Mouse (Mus musculus) MEL (cell line): ENCODE results near the gene Pla2g1b. TPM values are rescaled to one million over a fixed set of nuclear protein-coding genes. Genes with fewer than 3 reads are reported as not detected.

Source experiments
- DNase-seq: peaks from one replicate; pipeline ENCODE4 v3.0.0; 2011; ENCODE audit warnings: low read depth, low spot score
- H3K27ac ChIP-seq: 2 replicates; pipeline ENCODE4 v1.5.1; 2012; ENCODE audit warnings: low read depth, mild to moderate bottlenecking, control low read depth, low read length, moderate library complexity; ENCODE audit not compliant: control insufficient read depth
- H3K27me3 ChIP-seq, 2 experiments: fragments of 150-350 bp in 1 of 2; sonication (generic) in 1 of 2; 2 replicates each; pipeline ENCODE4 v1.6.1; 2012; ENCODE audit warnings: low read length in 2 of 2, mild to moderate bottlenecking in 2 of 2, improper control_type of control experiment in 1 of 2, moderate library complexity in 1 of 2; ENCODE audit not compliant: insufficient read depth in 2 of 2, control insufficient read depth in 1 of 2
- H3K36me3 ChIP-seq, 2 experiments: 2 replicates each; pipeline ENCODE4 v1.6.1; 2012 to 2014; ENCODE audit warnings: low read length in 2 of 2, improper control_type of control experiment in 1 of 2, inconsistent platforms in 1 of 2, mild to moderate bottlenecking in 1 of 2; ENCODE audit not compliant: insufficient read depth in 2 of 2, control insufficient read depth in 1 of 2
- H3K4me1 ChIP-seq, 2 experiments: fragments of 150-350 bp in 1 of 2; sonication (generic) in 1 of 2; 2 replicates each; pipeline ENCODE4 v1.6.1; 2012; ENCODE audit warnings: low read length in 2 of 2, improper control_type of control experiment in 1 of 2, mild to moderate bottlenecking in 1 of 2; ENCODE audit not compliant: insufficient read depth in 2 of 2, control insufficient read depth in 1 of 2
- H3K4me3 ChIP-seq, 2 experiments: fragments of 150-350 bp in 1 of 2; sonication (generic) in 1 of 2; 2 replicates each; pipeline ENCODE4 v1.5.1; 2012; ENCODE audit warnings: low read depth in 2 of 2, low read length in 2 of 2, mild to moderate bottlenecking in 2 of 2, moderate library complexity in 2 of 2, control low read depth in 1 of 2, improper control_type of control experiment in 1 of 2; ENCODE audit not compliant: control insufficient read depth in 1 of 2, insufficient read depth in 1 of 2
- H3K79me2 ChIP-seq: 2 replicates; pipeline ENCODE4 v1.6.1; 2012; ENCODE audit warnings: mild to moderate bottlenecking, low read length, moderate library complexity; ENCODE audit not compliant: control insufficient read depth, poor library complexity, insufficient read depth
- H3K9ac ChIP-seq: 2 replicates; pipeline ENCODE4 v1.6.1; 2012; ENCODE audit warnings: low read depth, mild to moderate bottlenecking, control low read depth, low read length, moderate library complexity; ENCODE audit not compliant: control insufficient read depth, poor library complexity, severe bottlenecking
- H3K9me3 ChIP-seq: fragments of 150-350 bp; sonication (generic); replicated peaks from 2 replicates; pipeline ENCODE4 v1.6.1; 2012; ENCODE audit warnings: mild to moderate bottlenecking, low read length, improper control_type of control experiment, moderate library complexity; ENCODE audit not compliant: insufficient read depth
- CHD1 ChIP-seq: IDR thresholded peaks from 2 replicates; pipeline ENCODE4 v1.6.1; 2012; ENCODE audit warnings: low read depth, mild to moderate bottlenecking, inconsistent platforms, low read length, improper control_type of control experiment
- CHD2 ChIP-seq: IDR thresholded peaks from 2 replicates; pipeline ENCODE4 v1.6.1; 2011; ENCODE audit warnings: low read length, improper control_type of control experiment
- E2F4 ChIP-seq: IDR thresholded peaks from 2 replicates; pipeline ENCODE4 v1.6.1; 2011; ENCODE audit warnings: low read depth, low read length, improper control_type of control experiment, borderline replicate concordance
- ELF1 ChIP-seq: IDR thresholded peaks from 2 replicates; pipeline ENCODE4 v1.6.1; 2014; ENCODE audit warnings: low read depth, mild to moderate bottlenecking, inconsistent platforms, low read length, improper control_type of control experiment, moderate library complexity
- EP300 ChIP-seq, 2 experiments: IDR thresholded peaks; 2 replicates each; pipeline ENCODE4 v1.6.1; 2011; ENCODE audit warnings: improper control_type of control experiment in 2 of 2, low read length in 2 of 2, low read depth in 1 of 2, mild to moderate bottlenecking in 1 of 2
- ETS1 ChIP-seq: IDR thresholded peaks from 2 replicates; pipeline ENCODE4 v1.6.1; 2012; ENCODE audit warnings: low read depth, mild to moderate bottlenecking, inconsistent platforms, low read length, improper control_type of control experiment, moderate library complexity
- GABPA ChIP-seq: IDR thresholded peaks from 2 replicates; pipeline ENCODE4 v1.6.1; 2012; ENCODE audit warnings: low read depth, mild to moderate bottlenecking, inconsistent platforms, low read length, improper control_type of control experiment, moderate library complexity
- GATA1 ChIP-seq: IDR thresholded peaks from 2 replicates; pipeline ENCODE4 v1.6.1; 2011; ENCODE audit warnings: low read depth, low read length, improper control_type of control experiment
- JUND ChIP-seq: IDR thresholded peaks from 2 replicates; pipeline ENCODE4 v1.6.1; 2011; ENCODE audit warnings: low read depth, mild to moderate bottlenecking, improper control_type of control experiment, low read length
- KAT2A ChIP-seq: conservative IDR thresholded peaks from 2 replicates; pipeline ENCODE4 v1.6.1; 2012; ENCODE audit warnings: low read depth, low read length, improper control_type of control experiment, inconsistent platforms
- MAX ChIP-seq: IDR thresholded peaks from 2 replicates; pipeline ENCODE4 v1.6.1; 2011; ENCODE audit warnings: low read length, improper control_type of control experiment
- MXI1 ChIP-seq: IDR thresholded peaks from 2 replicates; pipeline ENCODE4 v1.6.1; 2011; ENCODE audit warnings: mild to moderate bottlenecking, low read depth, low read length, improper control_type of control experiment
- MYB ChIP-seq: IDR thresholded peaks from 2 replicates; pipeline ENCODE4 v1.6.1; 2011; ENCODE audit warnings: mild to moderate bottlenecking, low read depth, low read length, improper control_type of control experiment
- NELFE ChIP-seq: IDR thresholded peaks from 2 replicates; pipeline ENCODE4 v1.6.1; 2011; ENCODE audit warnings: low read depth, low read length, improper control_type of control experiment
- POLR2A ChIP-seq, 2 experiments: IDR thresholded peaks; 2 replicates each; pipeline ENCODE4 v1.6.1; 2011 to 2012; ENCODE audit warnings: low read length in 2 of 2, mild to moderate bottlenecking in 2 of 2, control low read depth in 1 of 2, improper control_type of control experiment in 1 of 2, low read depth in 1 of 2, moderate library complexity in 1 of 2; ENCODE audit not compliant: control insufficient read depth in 1 of 2, insufficient read depth in 1 of 2, poor library complexity in 1 of 2
- POLR2AphosphoS5 ChIP-seq: IDR thresholded peaks from 2 replicates; pipeline ENCODE4 v1.6.1; 2012; ENCODE audit warnings: low read depth, borderline replicate concordance, mild to moderate bottlenecking, inconsistent platforms, low read length, moderate library complexity, mixed read lengths
- RCOR1 ChIP-seq: IDR thresholded peaks from 2 replicates; pipeline ENCODE4 v1.6.1; 2012; ENCODE audit warnings: low read depth, mild to moderate bottlenecking, inconsistent platforms, low read length, improper control_type of control experiment
- SMC3 ChIP-seq: IDR thresholded peaks from 2 replicates; pipeline ENCODE4 v1.6.1; 2011; ENCODE audit warnings: low read depth, low read length, improper control_type of control experiment
- TAL1 ChIP-seq: IDR thresholded peaks from 2 replicates; pipeline ENCODE4 v1.6.1; 2012; ENCODE audit warnings: mild to moderate bottlenecking, inconsistent platforms, low read length, moderate library complexity, mixed read lengths
- TBP ChIP-seq: IDR thresholded peaks from 2 replicates; pipeline ENCODE4 v1.8.0; 2011; ENCODE audit warnings: low read depth, low read length, improper control_type of control experiment
- TCF12 ChIP-seq: IDR thresholded peaks from 2 replicates; pipeline ENCODE4 v1.6.1; 2014; ENCODE audit warnings: low read depth, mild to moderate bottlenecking, inconsistent platforms, low read length, improper control_type of control experiment, moderate library complexity
- UBTF ChIP-seq: IDR thresholded peaks from 2 replicates; pipeline ENCODE4 v1.6.1; 2012; ENCODE audit warnings: low read depth, mild to moderate bottlenecking, inconsistent platforms, low read length, improper control_type of control experiment, moderate library complexity, borderline replicate concordance; ENCODE audit not compliant: insufficient read depth
- USF1 ChIP-seq: IDR thresholded peaks from 2 replicates; pipeline ENCODE4 v1.6.1; 2014; ENCODE audit warnings: low read depth, mild to moderate bottlenecking, inconsistent platforms, low read length, improper control_type of control experiment, moderate library complexity
- ZMIZ1 ChIP-seq: IDR thresholded peaks from 2 replicates; pipeline ENCODE4 v1.6.1; 2012; ENCODE audit warnings: low read depth, mild to moderate bottlenecking, inconsistent platforms, low read length, improper control_type of control experiment, moderate library complexity
- ZNF384 ChIP-seq: IDR thresholded peaks from 2 replicates; pipeline ENCODE4 v1.6.1; 2012; ENCODE audit warnings: low read depth, mild to moderate bottlenecking, inconsistent platforms, low read length, improper control_type of control experiment
- polyA plus RNA-seq, 2 experiments: library from polyadenylated mRNA; stranded (reverse) in 1 of 2; unstranded in 1 of 2; fragments of >175 nt in 1 of 2; fragments of >200 nt in 1 of 2; gene quantifications; 2 replicates each; pipeline versions ENCODE4 v1.2.1 to v1.2.4; 2012; ENCODE audit warnings: low replicate concordance in 2 of 2, low read depth in 1 of 2; ENCODE audit not compliant: insufficient read length in 2 of 2, insufficient read depth in 1 of 2, missing spikeins in 1 of 2
- total RNA-seq: library from RNA; depleted of rRNA; stranded (reverse); fragments of 300-350 nt; gene quantifications from 2 replicates; pipeline ENCODE4 v1.2.3, GENCODE M21; 2012

The Pla2g1b gene
- total and polyA plus RNA-seq, 3 experiments = 0.58 to 6.6 TPM; not detected in 1

- DNase-seq = no peak
- H3K27me3 ChIP-seq = no peaks in the 10 kb centered on the region
- H3K4me3 ChIP-seq = no peak overlapping the region
- no peaks in the 10 kb centered on the region for H3K9me3 ChIP-seq
- H3K27ac ChIP-seq = 0 out of 2 replicates have a peak overlapping the region, but pooled peaks have one; percentile 1
- H3K4me1 ChIP-seq = peaks cover 3 to 14% of the 10 kb centered on the region in 2 experiments
- TF ChIP-seq MAX (no peak), JUND (no peak), TAL1 (no peak), SMC3 (no peak), USF1 (no peak), ELF1 (no peak), KAT2A (no peak), CHD2 (no peak), CHD1 (no peak), GABPA (no peak), POLR2A (IDR thresholded peaks at IDR 0.05; ENCODE audit: control insufficient read depth in 1 of 2, insufficient read depth in 1 of 2, low read depth in 1 of 2, low read length in 2 of 2, poor library complexity in 1 of 2) (no peak), EP300 (IDR thresholded peaks at IDR 0.05; ENCODE audit: low read depth in 1 of 2, low read length in 2 of 2) (no peak), TCF12 (no peak), RCOR1 (no peak)
- TF ChIP-seq, all 39 proteins: peak for 0
- Histone ChIP-seq H3K79me2 (no peaks in the 10 kb centered on the region), H3K36me3 (peaks cover 0 to 11% of the 10 kb centered on the region in 2 experiments; a peak in 2 of 4 replicates), H3K9ac (no peak overlapping the region)
Observed at GRCm38 (mm10) chr5:115449247-115449646, 16.8 kb upstream of the Pla2g1b start.

DNA sequence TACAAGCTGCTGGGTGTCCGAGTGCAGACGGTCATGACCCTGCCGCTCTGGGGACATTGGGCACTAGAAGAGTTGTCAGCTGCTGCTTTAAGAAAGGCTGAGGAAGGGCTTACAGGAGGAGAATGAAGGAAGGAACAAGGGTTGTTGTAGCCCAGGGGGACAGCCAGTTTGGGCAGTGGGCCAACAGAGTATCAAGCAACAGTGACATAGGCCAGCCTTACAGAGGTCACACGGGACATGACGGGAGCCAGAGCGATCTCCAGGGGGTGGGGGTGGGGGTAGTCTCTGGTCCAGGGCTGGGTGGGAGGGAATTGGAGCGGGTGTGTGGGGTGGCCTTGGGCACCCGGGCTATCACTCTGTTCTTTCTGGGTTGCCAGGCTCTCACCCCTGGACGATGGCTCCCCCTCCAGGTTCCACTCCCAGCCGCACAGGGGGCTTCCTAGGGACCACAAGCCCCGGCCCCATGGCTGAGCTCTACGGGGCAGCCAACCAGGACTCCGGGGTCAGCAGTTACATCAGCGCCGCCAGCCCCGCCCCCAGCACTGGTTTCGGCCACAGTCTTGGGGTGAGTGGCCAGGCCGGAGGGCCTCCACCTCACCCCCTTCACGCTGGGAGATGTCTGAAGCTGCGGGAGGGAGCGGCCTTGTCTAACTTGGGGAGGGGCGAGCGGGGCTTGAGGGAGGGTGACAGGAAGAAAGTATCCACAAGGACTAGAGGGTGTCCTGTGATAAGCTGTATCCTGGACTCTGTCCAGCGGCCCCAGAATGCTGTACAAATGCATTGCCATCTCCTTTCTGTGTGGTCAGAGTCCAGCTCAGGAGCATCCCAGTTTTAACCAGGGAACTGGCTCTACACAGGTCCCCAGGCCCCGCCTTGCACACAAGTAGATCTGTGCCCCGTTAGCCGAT is 15.4 kb upstream of the Pla2g1b start:
- H3K9me3 ChIP-seq = no peaks in the 10 kb centered on the region
- DNase-seq = no peak
- TF ChIP-seq GATA1 = no peak
- TF ChIP-seq RCOR1 = no peak
- TF ChIP-seq MYB = no peak
- TF ChIP-seq JUND = no peak
- no peak for TF ChIP-seq ETS1
- no peak for TF ChIP-seq NELFE
- TF ChIP-seq MXI1 = no peak
- no peak for TF ChIP-seq SMC3
- TF ChIP-seq TBP = no peak
- TF ChIP-seq UBTF = no peak
- TF ChIP-seq ZNF384 = no peak
- TF ChIP-seq POLR2AphosphoS5 = no peak
- no peak for TF ChIP-seq ZMIZ1
- no peak for TF ChIP-seq E2F4
- TF ChIP-seq, all 39 proteins: peak for 0
- H3K4me3 ChIP-seq = no peak overlapping the region
- H3K36me3 ChIP-seq = peaks cover 0 to 11% of the 10 kb centered on the region in 2 experiments; a peak in 2 of 4 replicates
- no peak overlapping the region for H3K27ac ChIP-seq
- H3K27me3 ChIP-seq = no peaks in the 10 kb centered on the region
- H3K4me1 ChIP-seq = peaks cover 3 to 14% of the 10 kb centered on the region in 2 experiments
- H3K9ac ChIP-seq = no peak overlapping the region
- H3K79me2 ChIP-seq = no peaks in the 10 kb centered on the region
